Mouse (Mus musculus): Measurements from ENCODE around the gene Nedd9. TPM values are rescaled to one million over a fixed set of nuclear protein-coding genes. Genes with fewer than 3 reads are reported as not detected.

Gene Nedd9
- total and polyA plus RNA-seq, 2 experiments from 2014 or later = 10.1 to 28.2 TPM

DNA sequence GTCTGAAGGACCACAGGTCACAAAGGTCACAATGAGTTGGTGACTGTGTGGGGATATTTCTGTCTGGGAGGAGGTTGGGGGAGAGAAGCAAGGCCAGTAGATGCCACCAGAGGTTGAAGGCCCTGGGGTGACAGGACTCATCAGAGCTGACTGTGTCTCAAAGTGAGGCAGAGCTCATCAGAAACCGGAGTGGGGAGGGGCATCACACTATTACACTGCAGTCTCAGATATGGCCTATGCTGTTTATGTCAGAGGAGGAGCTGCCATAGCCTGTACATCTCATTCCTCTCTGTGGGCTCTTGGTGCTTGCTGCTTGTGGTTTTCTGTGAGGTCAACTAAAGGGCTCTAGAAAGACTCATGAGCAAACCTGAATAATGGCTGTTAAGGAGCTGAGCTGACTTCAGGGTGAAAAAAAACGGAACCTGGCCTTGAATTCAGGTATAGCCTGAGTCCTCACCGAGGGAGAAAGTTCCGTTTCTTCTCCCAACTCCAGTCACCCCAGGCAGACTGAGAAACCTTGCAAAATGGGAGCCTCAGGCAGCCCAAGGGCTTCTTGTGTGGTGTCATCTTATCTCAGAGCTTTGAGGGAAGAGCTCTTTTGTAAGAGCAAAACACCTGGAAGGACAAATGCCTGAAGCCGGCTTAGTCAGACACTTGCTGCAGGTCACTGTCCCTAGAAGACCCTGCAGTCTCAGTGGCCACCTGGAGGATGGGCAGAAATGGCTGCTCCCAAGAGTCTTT, 105.2 kb downstream of the Nedd9 start:
- no peak overlapping the region for H3K9ac ChIP-seq (replicated peaks; ENCODE audit: low read depth, low read length)

GRCm38 (mm10) chr13:41381041-41381805, 105.9 kb downstream of the Nedd9 start:
- no peaks in the 10 kb centered on the region; the same call in 1 of the 2 replicates for H3K27me3 ChIP-seq (ENCODE audit: control insufficient read depth, insufficient read depth, low read length)
- no peak overlapping the region for H3K4me2 ChIP-seq (ENCODE audit: low read depth, low read length)
- H3K4me1 ChIP-seq (ENCODE audit: control insufficient read depth, insufficient read depth) = peaks cover under 1% of the 10 kb centered on the region; the same call in 1 of the 2 replicates
- no peak overlapping the region for H3K9ac ChIP-seq (replicated peaks; ENCODE audit: low read depth, low read length)
- WGBS = 72% methylated on average over 7 of the region's 7 CpGs
- ATAC-seq (ENCODE audit: insufficient read depth, low read depth) = no peak
- TF ChIP-seq CTCF (IDR thresholded peaks at IDR 0.05; ENCODE audit: low read depth) = no peak
- no peak for TF ChIP-seq EP300 (IDR thresholded peaks at IDR 0.05; ENCODE audit: low read depth)
- H3K9me3 ChIP-seq (replicated peaks; ENCODE audit: control insufficient read depth, low read length) = no peaks in the 10 kb centered on the region
- no peak overlapping the region for H3K27ac ChIP-seq (ENCODE audit: low read depth)
- DNase-seq (ENCODE audit: low spot score) = no peak
- no peaks in the 10 kb centered on the region for H3K36me3 ChIP-seq (replicated peaks; ENCODE audit: control insufficient read depth, insufficient read depth, low read length)
- no peak overlapping the region for H3K4me3 ChIP-seq (ENCODE audit: low read depth, low read length)

More for the DNA sequence above, 105.2 kb downstream of the Nedd9 start:
- H3K4me2 ChIP-seq (ENCODE audit: low read depth, low read length) = no peak overlapping the region
- TF ChIP-seq CTCF (IDR thresholded peaks at IDR 0.05; ENCODE audit: low read depth) (no peak), EP300 (IDR thresholded peaks at IDR 0.05; ENCODE audit: low read depth) (no peak)
- peaks cover 6% of the 10 kb centered on the region; the same call in 1 of the 2 replicates for H3K4me1 ChIP-seq (ENCODE audit: control insufficient read depth, insufficient read depth)
- DNase-seq (ENCODE audit: low spot score) (no peak), ATAC-seq (ENCODE audit: insufficient read depth, low read depth) (no peak)
- no peak overlapping the region for H3K4me3 ChIP-seq (ENCODE audit: low read depth, low read length)
- H3K27ac ChIP-seq (ENCODE audit: low read depth) = no peak overlapping the region
- no peaks in the 10 kb centered on the region for H3K9me3 ChIP-seq (replicated peaks; ENCODE audit: control insufficient read depth, low read length)
- WGBS = 76% methylated on average over 5 of the region's 5 CpGs
- H3K36me3 ChIP-seq (replicated peaks; ENCODE audit: control insufficient read depth, insufficient read depth, low read length) = no peaks in the 10 kb centered on the region
- no peaks in the 10 kb centered on the region; the same call in 1 of the 2 replicates for H3K27me3 ChIP-seq (ENCODE audit: control insufficient read depth, insufficient read depth, low read length)

DNA sequence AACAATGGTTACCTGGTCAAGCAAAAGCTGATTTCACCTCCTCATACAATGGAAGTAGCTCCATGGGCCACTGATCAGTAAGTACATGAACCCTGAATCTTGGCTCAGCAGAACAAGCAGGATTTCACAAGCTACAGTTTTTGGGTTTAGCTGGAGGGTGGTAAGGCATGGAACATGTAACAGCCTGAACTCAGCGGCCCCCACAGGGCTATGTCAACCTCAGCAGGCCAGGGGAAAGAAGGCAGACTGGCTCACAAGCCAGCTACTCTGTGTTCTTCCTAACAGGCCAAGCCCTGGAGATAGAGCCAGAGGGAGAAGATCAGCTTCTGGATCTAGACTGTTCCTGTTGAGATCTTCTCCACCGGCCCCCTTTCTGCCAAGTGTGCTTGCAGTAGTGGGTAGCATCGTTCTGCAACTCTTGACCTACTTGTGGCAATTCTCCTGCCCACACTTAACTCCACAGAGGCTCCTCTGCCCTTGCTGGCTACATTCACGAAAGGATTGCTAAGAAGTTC, 107.2 kb downstream of the Nedd9 start:
- TF ChIP-seq EP300 (IDR thresholded peaks at IDR 0.05; ENCODE audit: low read depth) = no peak
- no peak for TF ChIP-seq CTCF (IDR thresholded peaks at IDR 0.05; ENCODE audit: low read depth)
- Histone ChIP-seq H3K27ac (ENCODE audit: low read depth) (no peak overlapping the region), H3K4me2 (ENCODE audit: low read depth, low read length) (no peak overlapping the region), H3K4me1 (ENCODE audit: control insufficient read depth, insufficient read depth) (no peaks in the 10 kb centered on the region), H3K9ac (replicated peaks; ENCODE audit: low read depth, low read length) (no peak overlapping the region), H3K36me3 (replicated peaks; ENCODE audit: control insufficient read depth, insufficient read depth, low read length) (no peaks in the 10 kb centered on the region), H3K4me3 (ENCODE audit: low read depth, low read length) (no peak overlapping the region), H3K9me3 (replicated peaks; ENCODE audit: control insufficient read depth, low read length) (no peaks in the 10 kb centered on the region), H3K27me3 (ENCODE audit: control insufficient read depth, insufficient read depth, low read length) (no peaks in the 10 kb centered on the region; the same call in 1 of the 2 replicates)
- DNase-seq (ENCODE audit: low spot score) (no peak), ATAC-seq (ENCODE audit: insufficient read depth, low read depth) (no peak)
- WGBS = 85% methylated on average over 4 of the region's 4 CpGs

GRCm38 (mm10) chr13:41378462-41378861, 108.7 kb downstream of the Nedd9 start:
- H3K27ac ChIP-seq (ENCODE audit: low read depth) = no peak overlapping the region
- H3K9ac ChIP-seq (replicated peaks; ENCODE audit: low read depth, low read length) = no peak overlapping the region
- H3K4me3 ChIP-seq (ENCODE audit: low read depth, low read length) = no peak overlapping the region
- H3K4me1 ChIP-seq (ENCODE audit: control insufficient read depth, insufficient read depth) = no peaks in the 10 kb centered on the region
- H3K27me3 ChIP-seq (ENCODE audit: control insufficient read depth, insufficient read depth, low read length) = no peaks in the 10 kb centered on the region; the same call in 1 of the 2 replicates
- ATAC-seq (ENCODE audit: insufficient read depth, low read depth) = no peak
- WGBS = 75% methylated on average over 5 of the region's 5 CpGs
- H3K36me3 ChIP-seq (replicated peaks; ENCODE audit: control insufficient read depth, insufficient read depth, low read length) = no peaks in the 10 kb centered on the region
- H3K9me3 ChIP-seq (replicated peaks; ENCODE audit: control insufficient read depth, low read length) = no peaks in the 10 kb centered on the region
- no peak for DNase-seq (ENCODE audit: low spot score)
- TF ChIP-seq EP300 (IDR thresholded peaks at IDR 0.05; ENCODE audit: low read depth) (no peak), CTCF (IDR thresholded peaks at IDR 0.05; ENCODE audit: low read depth) (no peak)
- no peak overlapping the region for H3K4me2 ChIP-seq (ENCODE audit: low read depth, low read length)

DNA sequence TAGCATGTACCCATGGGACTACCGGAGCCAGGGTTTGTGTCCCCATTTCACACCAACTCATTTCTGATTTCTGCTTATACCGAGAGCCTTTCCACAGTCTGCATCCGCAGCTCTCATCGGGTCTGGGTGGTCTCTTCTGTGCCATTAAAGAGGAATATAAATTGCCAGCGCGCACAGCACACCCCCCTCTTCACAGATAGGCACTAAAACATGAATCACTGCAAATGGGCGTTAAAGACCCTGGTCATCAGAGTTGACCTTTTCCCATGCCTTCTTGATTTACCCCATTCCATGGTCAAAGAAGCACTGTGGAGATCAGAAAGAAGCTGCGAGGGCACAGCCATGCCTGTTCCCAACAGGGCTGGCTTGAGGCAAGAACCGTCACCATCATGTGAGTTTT, 109.3 kb downstream of the Nedd9 start:
- Histone ChIP-seq H3K4me1 (ENCODE audit: control insufficient read depth, insufficient read depth) (no peaks in the 10 kb centered on the region), H3K4me3 (ENCODE audit: low read depth, low read length) (no peak overlapping the region), H3K4me2 (ENCODE audit: low read depth, low read length) (no peak overlapping the region), H3K36me3 (replicated peaks; ENCODE audit: control insufficient read depth, insufficient read depth, low read length) (no peaks in the 10 kb centered on the region), H3K9ac (replicated peaks; ENCODE audit: low read depth, low read length) (no peak overlapping the region), H3K27ac (ENCODE audit: low read depth) (no peak overlapping the region), H3K9me3 (replicated peaks; ENCODE audit: control insufficient read depth, low read length) (no peaks in the 10 kb centered on the region), H3K27me3 (ENCODE audit: control insufficient read depth, insufficient read depth, low read length) (no peaks in the 10 kb centered on the region; the same call in 1 of the 2 replicates)
- ATAC-seq (ENCODE audit: insufficient read depth, low read depth) (no peak), DNase-seq (ENCODE audit: low spot score) (no peak)
- 91% methylated on average over 9 of the region's 9 CpGs for WGBS
- TF ChIP-seq EP300 (IDR thresholded peaks at IDR 0.05; ENCODE audit: low read depth) (no peak), CTCF (IDR thresholded peaks at IDR 0.05; ENCODE audit: low read depth) (no peak)

Measured in heart, postnatal 0 days (tissue).